Mouse (Mus musculus) activated CD4-positive, CD25-positive, alpha-beta regulatory T cell, adult 4 months (primary cell): ENCODE data around the gene Insl3. TPM values are rescaled to one million over a fixed set of nuclear protein-coding genes. Genes with fewer than 3 reads are reported as not detected.

Experiments
- ATAC-seq: one replicate; pipeline ENCODE4 v1.8.0; 2017
- polyA plus RNA-seq, 2 experiments: library from polyadenylated mRNA; unstranded; fragments of 100-300 nt; shearing (Covaris generic); gene quantifications; one replicate each; pipeline ENCODE4 v1.2.1; 2017

The Insl3 gene
- 10 to 100 TPM; 16.4 to 23.9 TPM for polyA plus RNA-seq

- no peak for ATAC-seq
Observed at GRCm38 (mm10) chr8:71689028-71689427, at the start of gene Insl3. Gene Insl3 (plus strand): TSS chr8:71689214.

GRCm38 (mm10) chr8:71639318-71639717 is 49.7 kb upstream of the Insl3 start:
- no peak for ATAC-seq

GRCm38 (mm10) chr8:71645510-71645909 is 43.5 kb upstream of the Insl3 start:
- no peak for ATAC-seq

- ATAC-seq, result no peak
Observed at GRCm38 (mm10) chr8:71654600-71654999, 34.4 kb upstream of the Insl3 start.

- ATAC-seq, result no peak
Observed at GRCm38 (mm10) chr8:71657816-71658215, 31.2 kb upstream of the Insl3 start.

- ATAC-seq, result no peak
Observed at GRCm38 (mm10) chr8:71658515-71659049, 30.4 kb upstream of the Insl3 start.

- ATAC-seq, result no peak
Observed at GRCm38 (mm10) chr8:71659751-71660150, 29.3 kb upstream of the Insl3 start.

GRCm38 (mm10) chr8:71660325-71661120 is 28.5 kb upstream of the Insl3 start:
- peak; percentile 62 for ATAC-seq

GRCm38 (mm10) chr8:71665331-71666130 is 23.5 kb upstream of the Insl3 start:
- ATAC-seq, result peak; percentile 40

- ATAC-seq, result no peak
Observed at GRCm38 (mm10) chr8:71666855-71667254, 22.2 kb upstream of the Insl3 start.

- ATAC-seq, result no peak
Observed at GRCm38 (mm10) chr8:71667256-71667655, 21.8 kb upstream of the Insl3 start.

GRCm38 (mm10) chr8:71668220-71668975 is 20.6 kb upstream of the Insl3 start:
- ATAC-seq, result peak; percentile 76

GRCm38 (mm10) chr8:71670198-71670597 is 18.8 kb upstream of the Insl3 start:
- no peak for ATAC-seq

- ATAC-seq, result peak; percentile 8
Observed at GRCm38 (mm10) chr8:71670621-71671548, 18.1 kb upstream of the Insl3 start.

- ATAC-seq, result peak; percentile 51
Observed at GRCm38 (mm10) chr8:71671549-71671965, 17.5 kb upstream of the Insl3 start, which contains the start of gene Unc13a. Gene Unc13a (minus strand): TSS chr8:71671757.

GRCm38 (mm10) chr8:71672168-71672735 is 16.8 kb upstream of the Insl3 start:
- no peak for ATAC-seq

GRCm38 (mm10) chr8:71674071-71674470 is 14.9 kb upstream of the Insl3 start:
- no peak for ATAC-seq

GRCm38 (mm10) chr8:71675456-71676019 is 13.5 kb upstream of the Insl3 start:
- no peak for ATAC-seq

GRCm38 (mm10) chr8:71676020-71676741 is 12.8 kb upstream of the Insl3 start, which contains the start of gene Jak3:
Gene Jak3 (plus strand): TSS chr8:71676296.
- ATAC-seq, result peak; percentile 73

GRCm38 (mm10) chr8:71676803-71677202 is 12.2 kb upstream of the Insl3 start:
- ATAC-seq, result no peak
